Mouse (Mus musculus): ENCODE results near the gene Ggn. TPM values are rescaled to one million over a fixed set of nuclear protein-coding genes. Genes with fewer than 3 reads are reported as not detected.

Ggn gene
- polyA plus RNA-seq, 1 experiment from 2014 or later: 0.07 TPM

DNA sequence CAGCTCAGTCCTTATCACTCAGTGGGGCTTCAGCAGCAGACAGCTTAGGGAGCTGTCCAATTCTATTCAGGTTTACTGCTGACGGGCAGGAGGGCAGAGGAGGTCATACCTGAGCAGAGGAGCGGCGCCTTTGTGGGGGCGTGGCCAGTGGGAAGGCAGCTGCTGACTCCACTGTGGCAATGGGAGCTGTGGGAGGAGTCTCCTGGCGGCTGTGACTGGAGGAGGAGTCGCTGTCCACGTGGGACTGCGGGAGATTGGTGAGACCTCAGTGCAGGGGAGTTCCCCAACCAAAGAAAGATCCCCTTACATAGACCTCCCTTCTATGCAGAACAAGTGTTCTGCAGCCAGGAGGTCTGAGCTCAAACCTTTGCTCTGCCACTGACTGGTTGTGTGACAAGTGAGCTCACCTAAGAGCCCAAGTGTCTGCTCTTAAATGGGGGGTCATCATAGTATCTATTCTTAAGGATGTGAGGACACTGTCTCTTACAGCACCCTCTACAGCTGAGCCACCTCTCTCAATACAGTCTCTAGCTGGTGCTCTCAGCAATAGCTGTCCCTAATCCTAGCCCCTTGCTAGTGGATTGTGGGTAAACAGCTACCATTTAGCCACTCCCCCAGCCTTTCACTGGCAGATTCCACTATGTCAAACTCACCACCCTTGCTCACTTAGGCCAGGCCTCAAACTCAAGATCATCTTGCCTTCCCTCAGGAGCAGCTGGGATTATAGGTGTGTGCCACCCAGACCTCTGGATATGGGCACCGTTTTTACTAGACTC, 7.1 kb upstream of the Ggn start:
- ATAC-seq (ENCODE audit: low read depth) (peak; percentile 67), DNase-seq (peak; percentile 48)
- H3K4me2 ChIP-seq: peak overlapping the region; percentile 13; the same call in 1 of the 2 replicates
- no peak overlapping the region for H3K9ac ChIP-seq
- H3K4me3 ChIP-seq (replicated peaks): no peak overlapping the region
- peaks cover 46% of the 10 kb centered on the region for H3K27me3 ChIP-seq
- H3K9me3 ChIP-seq (replicated peaks): no peaks in the 10 kb centered on the region
- 11% methylated on average over 9 of the region's 9 CpGs for WGBS (ENCODE audit: insufficient replicate concordance)
- H3K4me1 ChIP-seq (replicated peaks): peaks cover 10% of the 10 kb centered on the region
- no peaks in the 10 kb centered on the region for H3K36me3 ChIP-seq
- H3K27ac ChIP-seq: no peak overlapping the region

DNA sequence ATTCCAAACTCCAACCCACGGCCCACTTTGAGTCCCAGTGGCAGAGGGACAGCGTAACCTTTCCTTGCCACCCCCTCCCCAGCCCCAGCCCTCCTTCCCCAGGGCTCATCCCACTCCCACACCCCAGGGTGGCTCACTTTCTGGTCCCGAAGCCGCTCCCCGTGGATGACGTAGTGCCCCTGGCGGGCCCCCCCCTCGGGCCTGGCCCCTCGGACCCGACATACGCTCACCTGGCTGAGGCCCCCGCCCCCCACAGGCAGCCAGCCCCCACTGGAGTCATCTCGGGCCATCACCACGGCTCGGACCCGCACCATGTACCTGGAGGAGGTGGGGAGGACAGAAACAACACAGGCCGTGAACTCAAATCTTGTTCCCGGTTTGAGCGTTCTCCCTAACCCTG, 2.4 kb upstream of the Ggn start:
- Histone ChIP-seq H3K4me1 (replicated peaks) (peaks cover 43% of the 10 kb centered on the region), H3K9me3 (replicated peaks) (no peaks in the 10 kb centered on the region), H3K4me3 (replicated peaks) (no peak overlapping the region), H3K9ac (no peak overlapping the region), H3K36me3 (peaks cover 2% of the 10 kb centered on the region; the same call in 1 of the 2 replicates), H3K27ac (no peak overlapping the region), H3K27me3 (peaks cover 67% of the 10 kb centered on the region), H3K4me2 (no peak overlapping the region)
- DNase-seq: no peak
- WGBS (ENCODE audit: insufficient replicate concordance): 38% methylated on average over 19 of the region's 19 CpGs
- ATAC-seq (ENCODE audit: low read depth): no peak

DNA sequence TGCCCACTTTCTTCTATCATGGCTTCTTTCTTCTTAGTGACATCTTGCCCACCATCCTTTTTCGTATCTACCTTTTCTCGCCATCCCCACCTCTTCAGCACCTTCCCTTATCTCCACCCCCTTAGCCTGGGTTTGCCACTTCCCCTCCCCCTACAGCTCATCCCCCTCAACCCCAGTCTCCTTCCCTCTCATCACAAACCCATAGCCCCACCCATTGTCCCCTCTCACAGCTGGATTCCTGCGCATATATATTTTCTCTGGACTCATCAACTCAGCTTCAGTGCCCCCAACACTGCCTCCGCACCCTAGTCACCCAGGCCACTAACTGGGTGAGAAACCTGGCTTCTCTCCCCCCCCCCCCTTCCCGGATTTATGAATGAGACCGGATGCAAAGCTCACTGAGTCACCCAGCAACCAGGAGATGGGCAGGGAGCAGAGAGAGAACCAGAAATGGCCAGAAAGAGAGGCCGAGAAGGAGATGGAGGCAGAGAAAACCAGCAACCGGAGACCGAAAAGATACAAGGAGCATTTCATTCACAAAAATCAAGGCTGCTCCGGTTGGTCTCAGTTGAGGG, 1.8 kb upstream of the Ggn start:
- Histone ChIP-seq H3K27me3 (peaks cover 73% of the 10 kb centered on the region), H3K9me3 (replicated peaks) (no peaks in the 10 kb centered on the region), H3K4me3 (replicated peaks) (0 out of 2 replicates have a peak overlapping the region, but pooled peaks have one; percentile 56), H3K4me1 (replicated peaks) (peaks cover 38% of the 10 kb centered on the region), H3K27ac (no peak overlapping the region), H3K9ac (no peak overlapping the region), H3K4me2 (peak overlapping the region; percentile 74), H3K36me3 (peaks cover 6% of the 10 kb centered on the region)
- 10% methylated on average over 10 of the region's 10 CpGs for WGBS (ENCODE audit: insufficient replicate concordance)
- DNase-seq: no peak
- ATAC-seq (ENCODE audit: low read depth): no peak

DNA sequence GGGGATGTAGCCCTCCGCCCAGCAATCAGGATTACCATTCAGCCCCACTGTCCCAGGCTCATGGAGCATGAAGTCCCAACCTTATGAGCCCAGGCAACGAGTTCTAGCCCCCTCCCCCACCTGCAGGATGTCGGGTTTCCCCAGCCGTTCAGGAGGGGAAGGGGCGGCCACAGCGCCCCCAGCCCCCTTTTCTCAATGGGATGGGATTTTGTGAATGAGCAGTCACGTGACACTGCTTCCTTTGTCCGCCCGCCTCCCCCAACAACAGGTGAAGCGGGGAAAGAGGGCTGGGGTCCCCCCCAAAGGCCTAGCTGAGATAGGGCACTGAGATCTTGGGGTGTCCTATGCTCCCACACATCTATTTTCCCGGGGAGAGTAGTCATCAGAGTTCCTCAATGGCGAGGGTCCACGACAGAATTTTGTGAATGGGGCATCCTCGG, 1.2 kb upstream of the Ggn start:
- no peaks in the 10 kb centered on the region for H3K9me3 ChIP-seq (replicated peaks)
- peak overlapping the region; percentile 56 for H3K4me3 ChIP-seq (replicated peaks)
- no peak overlapping the region for H3K27ac ChIP-seq
- peaks cover 79% of the 10 kb centered on the region for H3K27me3 ChIP-seq
- peak overlapping the region; percentile 74 for H3K4me2 ChIP-seq
- H3K4me1 ChIP-seq (replicated peaks): peaks cover 37% of the 10 kb centered on the region
- peak overlapping the region; percentile 13; the same call in 1 of the 2 replicates for H3K9ac ChIP-seq
- WGBS (ENCODE audit: insufficient replicate concordance): 1% methylated on average over 14 of the region's 14 CpGs
- H3K36me3 ChIP-seq: peaks cover 12% of the 10 kb centered on the region
- no peak for ATAC-seq (ENCODE audit: low read depth)
- no peak for DNase-seq

DNA sequence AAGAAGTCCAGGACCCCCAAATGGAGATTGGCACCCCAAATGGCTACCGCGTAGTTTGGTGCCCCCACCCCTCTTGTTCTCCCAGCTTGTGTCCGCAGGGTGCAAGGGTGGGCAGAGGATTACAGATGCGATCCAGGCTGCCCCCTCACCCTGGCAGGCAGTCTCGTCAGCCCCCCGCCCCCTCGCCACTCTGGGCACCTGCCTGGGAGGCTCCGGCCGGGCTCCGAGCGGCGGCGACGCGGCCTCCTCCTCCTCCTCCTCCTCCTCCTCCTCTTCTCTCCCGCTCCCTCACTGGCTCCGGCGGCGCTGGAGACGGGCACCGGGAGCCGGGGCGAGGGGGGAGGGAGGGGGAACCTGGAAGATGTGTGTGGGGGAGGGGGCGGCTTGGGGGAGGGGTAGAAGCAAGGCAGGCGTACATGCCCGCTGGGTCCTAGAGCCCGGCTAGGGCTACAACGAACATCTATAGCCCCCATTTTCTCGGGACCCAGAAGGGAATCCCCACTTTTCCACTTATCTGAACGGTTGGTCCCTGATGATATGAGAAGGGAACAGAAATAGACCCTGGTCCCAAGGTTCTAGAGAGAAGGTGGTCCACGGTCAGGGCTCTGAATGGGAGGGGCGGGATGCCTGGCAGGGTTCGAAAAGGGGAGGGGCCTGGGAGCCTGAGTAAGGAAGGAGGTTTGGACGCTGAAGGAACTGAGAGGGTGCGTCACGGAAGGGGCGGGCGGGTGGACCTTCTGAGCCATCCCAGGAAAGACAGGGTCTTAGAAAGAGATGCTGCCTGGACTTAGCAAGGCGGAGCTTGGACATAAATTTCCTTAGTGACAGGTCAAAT, 562 bp upstream of the Ggn start:
- H3K27ac ChIP-seq: no peak overlapping the region
- H3K4me3 ChIP-seq (replicated peaks): peak overlapping the region; percentile 56
- no peak for DNase-seq
- ATAC-seq (ENCODE audit: low read depth): peak; percentile 38
- 1% methylated on average over 33 of the region's 39 CpGs for WGBS (ENCODE audit: insufficient replicate concordance)
- H3K4me2 ChIP-seq: peak overlapping the region; percentile 74
- peaks cover 37% of the 10 kb centered on the region for H3K4me1 ChIP-seq (replicated peaks)
- no peaks in the 10 kb centered on the region for H3K9me3 ChIP-seq (replicated peaks)
- H3K36me3 ChIP-seq: peaks cover 18% of the 10 kb centered on the region
- peaks cover 80% of the 10 kb centered on the region for H3K27me3 ChIP-seq
- peak overlapping the region; percentile 13; the same call in 1 of the 2 replicates for H3K9ac ChIP-seq

DNA sequence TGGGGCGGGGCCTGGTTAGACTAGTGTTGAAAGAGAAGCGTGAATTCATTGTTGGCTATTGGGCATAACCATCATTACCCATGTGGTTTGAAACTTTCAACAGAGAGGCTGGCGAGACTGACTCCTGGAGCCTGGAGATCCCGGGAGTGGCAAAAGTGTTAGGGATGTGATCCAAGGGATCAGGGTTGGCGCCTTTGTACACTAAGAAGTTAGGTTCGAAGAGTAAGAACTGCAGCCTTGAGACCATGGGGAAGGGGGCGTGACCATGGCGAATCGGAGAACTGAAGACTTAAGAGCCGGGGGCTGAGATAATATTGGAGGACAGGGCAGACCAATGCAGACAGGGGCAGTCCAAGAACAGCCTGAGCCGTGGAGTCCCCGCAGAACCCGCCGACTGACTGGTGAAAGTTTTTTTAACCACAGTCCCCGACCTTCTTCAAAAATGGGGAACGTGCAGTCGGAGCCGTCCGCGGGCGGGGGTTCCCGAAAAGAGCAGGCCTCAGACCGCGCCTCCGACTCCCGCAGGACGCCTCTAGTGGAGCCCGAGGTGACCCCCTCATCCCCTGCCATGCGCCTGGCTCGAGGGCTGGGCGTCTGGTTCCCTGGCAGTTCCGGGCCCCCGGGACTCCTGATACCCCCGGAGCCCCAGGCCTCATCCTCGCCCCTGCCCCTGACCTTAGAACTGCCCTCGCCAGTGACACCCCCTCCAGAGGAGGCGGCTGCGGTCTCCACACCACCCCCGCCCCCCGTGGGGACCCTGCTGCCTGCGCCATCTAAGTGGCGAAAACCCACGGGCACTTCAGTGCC, 948 bp downstream of the Ggn start:
- DNase-seq (no peak), ATAC-seq (ENCODE audit: low read depth) (no peak)
- peak overlapping the region; percentile 56 for H3K4me3 ChIP-seq (replicated peaks)
- peaks cover 37% of the 10 kb centered on the region for H3K4me1 ChIP-seq (replicated peaks)
- H3K9me3 ChIP-seq (replicated peaks): no peaks in the 10 kb centered on the region
- peak overlapping the region; percentile 54 for H3K9ac ChIP-seq
- peak overlapping the region; percentile 74 for H3K4me2 ChIP-seq
- H3K27ac ChIP-seq: no peak overlapping the region
- peaks cover 77% of the 10 kb centered on the region for H3K27me3 ChIP-seq
- H3K36me3 ChIP-seq: peaks cover 33% of the 10 kb centered on the region
- WGBS (ENCODE audit: insufficient replicate concordance): under 1% methylated on average over 43 of the region's 43 CpGs

DNA sequence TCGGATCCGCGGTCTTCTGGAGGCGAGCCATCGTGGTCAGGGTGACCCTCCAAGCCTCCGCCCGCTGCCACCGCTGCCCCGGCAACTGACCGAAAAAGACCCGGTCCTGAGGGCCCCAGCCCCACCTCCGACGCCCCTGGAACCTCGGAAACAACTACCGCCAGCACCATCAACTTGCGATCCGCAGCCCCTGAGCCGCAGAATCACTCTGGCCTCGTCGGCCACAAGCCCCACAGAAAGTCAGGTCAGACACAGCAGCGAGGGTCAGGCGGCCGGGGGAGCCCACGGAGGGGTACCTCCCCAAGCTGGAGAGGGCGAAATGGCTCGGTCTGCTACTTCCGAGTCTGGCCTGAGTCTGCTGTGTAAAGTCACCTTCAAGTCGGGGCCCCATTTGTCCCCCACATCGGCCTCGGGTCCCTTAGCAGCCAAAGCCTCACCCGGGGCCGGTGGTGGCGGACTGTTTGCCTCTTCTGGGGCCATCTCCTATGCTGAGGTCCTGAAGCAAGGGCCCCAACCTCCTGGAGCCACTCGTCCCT, 1.6 kb downstream of the Ggn start:
- ATAC-seq (ENCODE audit: low read depth): no peak
- no peak overlapping the region for H3K27ac ChIP-seq
- peaks cover 40% of the 10 kb centered on the region for H3K36me3 ChIP-seq
- WGBS (ENCODE audit: insufficient replicate concordance): 7% methylated on average over 34 of the region's 34 CpGs
- no peak for DNase-seq
- peak overlapping the region; percentile 74 for H3K4me2 ChIP-seq
- H3K9me3 ChIP-seq (replicated peaks): no peaks in the 10 kb centered on the region
- peak overlapping the region; percentile 54; the same call in 1 of the 2 replicates for H3K9ac ChIP-seq
- H3K4me3 ChIP-seq (replicated peaks): peak overlapping the region; percentile 56
- H3K4me1 ChIP-seq (replicated peaks): peaks cover 37% of the 10 kb centered on the region
- peaks cover 71% of the 10 kb centered on the region for H3K27me3 ChIP-seq

DNA sequence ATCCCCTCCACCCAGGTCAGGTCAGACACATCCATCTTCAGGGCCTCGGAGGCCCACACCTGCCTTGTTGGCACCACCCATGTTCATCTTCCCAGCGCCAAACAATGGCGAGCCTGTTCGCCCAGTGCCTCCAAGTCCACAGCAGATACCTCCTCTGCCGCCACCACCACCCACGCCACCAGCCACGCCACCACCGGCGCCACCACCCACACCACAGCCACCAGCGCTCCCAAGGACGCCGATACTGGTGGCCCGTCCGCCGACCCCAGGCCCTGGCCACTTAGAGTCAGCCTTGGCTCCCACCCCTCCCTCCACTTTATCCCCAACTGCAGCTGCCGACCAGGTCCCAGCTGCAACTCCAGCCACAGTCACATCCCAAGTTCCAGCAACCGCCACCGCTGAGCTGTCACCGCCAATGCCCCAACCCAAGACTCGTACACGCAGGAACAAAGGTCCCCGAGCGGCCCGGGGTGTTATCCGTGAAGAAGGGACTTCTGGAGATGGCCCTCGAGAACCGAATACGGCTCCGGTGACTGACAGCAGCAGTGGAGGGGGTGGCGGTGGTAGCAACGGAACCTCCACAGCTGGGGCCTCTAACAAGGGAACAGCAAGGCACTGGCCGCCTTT, 2.5 kb downstream of the Ggn start:
- H3K4me1 ChIP-seq (replicated peaks): peaks cover 37% of the 10 kb centered on the region

DNA sequence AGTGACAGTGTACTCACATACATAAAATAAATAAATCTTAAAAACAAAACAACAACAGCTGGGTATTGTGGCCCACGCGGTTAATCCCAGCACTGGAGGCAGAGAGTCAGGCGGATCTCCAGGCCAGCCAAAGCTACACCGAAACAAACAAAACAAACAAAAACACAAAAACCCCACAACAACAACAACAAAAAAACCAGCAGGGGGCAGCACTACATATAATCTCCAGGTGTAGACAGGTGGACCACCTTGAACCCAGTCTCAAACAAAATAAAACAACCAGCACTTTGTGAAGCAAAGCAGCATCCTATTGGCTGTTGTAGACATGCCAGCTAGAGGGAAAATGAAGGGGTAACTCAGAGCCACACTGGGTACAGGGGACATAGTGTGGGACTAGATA, 8.1 kb downstream of the Ggn start:
- Histone ChIP-seq H3K27ac (no peak overlapping the region), H3K4me3 (replicated peaks) (peak overlapping the region; percentile 85; the same call in 1 of the 2 replicates), H3K4me1 (replicated peaks) (peaks cover 28% of the 10 kb centered on the region), H3K4me2 (no peak overlapping the region; the same call in 1 of the 2 replicates), H3K36me3 (peaks cover 49% of the 10 kb centered on the region), H3K9me3 (replicated peaks) (no peaks in the 10 kb centered on the region), H3K9ac (no peak overlapping the region), H3K27me3 (peaks cover 8% of the 10 kb centered on the region)
- whole genome bisulfite sequencing (ENCODE audit: insufficient replicate concordance): 91% methylated on average over 4 of the region's 4 CpGs
- no peak for DNase-seq
- no peak for ATAC-seq (ENCODE audit: low read depth)

More for the DNA sequence above, 2.5 kb downstream of the Ggn start:
- Histone ChIP-seq H3K27me3 (peaks cover 64% of the 10 kb centered on the region), H3K4me2 (peak overlapping the region; percentile 74; the same call in 1 of the 2 replicates), H3K36me3 (peaks cover 45% of the 10 kb centered on the region), H3K9me3 (replicated peaks) (no peaks in the 10 kb centered on the region), H3K9ac (no peak overlapping the region), H3K27ac (no peak overlapping the region), H3K4me3 (replicated peaks) (no peak overlapping the region)
- DNase-seq (no peak), ATAC-seq (ENCODE audit: low read depth) (no peak)
- 54% methylated on average over 32 of the region's 32 CpGs for WGBS (ENCODE audit: insufficient replicate concordance)

DNA sequence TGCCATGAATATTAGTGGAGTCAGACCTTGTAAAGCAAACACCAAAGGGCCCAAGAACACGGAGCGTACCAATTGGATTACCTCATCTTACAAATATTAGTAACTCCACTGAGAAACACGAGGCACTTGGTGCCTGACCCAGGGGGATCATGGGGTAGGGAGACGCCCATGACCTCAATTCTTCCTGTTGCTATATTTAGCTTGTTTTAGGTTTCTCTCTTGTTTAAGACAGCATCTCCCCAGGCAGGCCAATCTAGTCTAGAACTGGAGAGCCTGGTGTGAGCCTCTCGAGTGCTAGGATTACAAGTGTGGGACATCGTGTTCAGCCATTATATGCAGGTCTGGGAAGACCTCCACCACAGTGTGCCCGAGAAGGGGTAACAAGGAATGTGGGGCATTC, 9.3 kb downstream of the Ggn start:
- H3K9me3 ChIP-seq (replicated peaks): no peaks in the 10 kb centered on the region
- H3K27me3 ChIP-seq: no peaks in the 10 kb centered on the region
- peak overlapping the region; percentile 87 for H3K9ac ChIP-seq
- H3K4me2 ChIP-seq: peak overlapping the region; percentile 91
- DNase-seq (no peak), ATAC-seq (ENCODE audit: low read depth) (no peak)
- H3K4me1 ChIP-seq (replicated peaks): peaks cover 28% of the 10 kb centered on the region
- 14% methylated on average over 7 of the region's 7 CpGs for WGBS (ENCODE audit: insufficient replicate concordance)
- peaks cover 37% of the 10 kb centered on the region for H3K36me3 ChIP-seq
- peak overlapping the region; percentile 85 for H3K4me3 ChIP-seq (replicated peaks)
- H3K27ac ChIP-seq: peak overlapping the region; percentile 59; the same call in 1 of the 2 replicates
